8 mouse cellular contexts compared by ENCODE assay signal in genomic region chr9:92549811-92550490, GRCm38 (mm10). TPM values are rescaled to one million over a fixed set of nuclear protein-coding genes. Genes with fewer than 3 reads are reported as not detected.
DNase-seq lines count a peak whose midpoint lies in the region; ATAC-seq and TF ChIP-seq lines count a peak whose summit lies in the region.

No protein-coding gene starts in this region.

- H3K27ac ChIP-seq in hindbrain, embryonic 15.5 days (replicated peaks), result no peak overlapping the region
- no peak overlapping the region for H3K27ac ChIP-seq in hindbrain, embryonic 10.5 days
- H3K27ac ChIP-seq in cerebellum, adult 2 months (ENCODE audit: insufficient read depth, low read length), result no peak overlapping the region
- no peak overlapping the region for H3K27ac ChIP-seq in forebrain, embryonic 16.5 days (ENCODE audit: low read length)

- H3K4me1 ChIP-seq in hindbrain, embryonic 15.5 days (replicated peaks), result peaks cover 3% of the 10 kb centered on the region; the same call in 1 of the 2 replicates
- H3K4me1 ChIP-seq in hindbrain, embryonic 10.5 days (replicated peaks), result peaks cover 15% of the 10 kb centered on the region
- peaks cover 53% of the 10 kb centered on the region for H3K4me1 ChIP-seq in G1E (ENCODE audit: insufficient read depth, low read depth, low read length)
- no peaks in the 10 kb centered on the region for H3K4me1 ChIP-seq in cerebellum, adult 2 months (ENCODE audit: control insufficient read depth, insufficient read depth, low read length)
- peaks cover 3% of the 10 kb centered on the region; the same call in 1 of the 2 replicates for H3K4me1 ChIP-seq in forebrain, embryonic 16.5 days (replicated peaks; ENCODE audit: control insufficient read depth, insufficient read depth, low read length)

- 71% methylated on average over 11 of the region's 11 CpGs for WGBS in hindbrain, embryonic 15.5 days
- WGBS in hindbrain, embryonic 10.5 days, result 83% methylated on average over 11 of the region's 11 CpGs
- WGBS in cerebellum, adult 2 months, result 41% methylated on average over 11 of the region's 11 CpGs
- 79% methylated on average over 11 of the region's 11 CpGs for WGBS in forebrain, embryonic 16.5 days

- TF ChIP-seq CTCF in G1E (IDR thresholded peaks at IDR 0.05; ENCODE audit: low read depth, low read length), result no peak
- TF ChIP-seq CTCF in cerebellum, adult 2 months (IDR thresholded peaks at IDR 0.05; ENCODE audit: borderline replicate concordance, insufficient read depth, low read depth, low read length), result no peak

- H3K4me3 ChIP-seq in hindbrain, embryonic 15.5 days, result no peak overlapping the region
- no peak overlapping the region for H3K4me3 ChIP-seq in hindbrain, embryonic 10.5 days
- H3K4me3 ChIP-seq in G1E (ENCODE audit: low read depth, low read length), result peak overlapping the region; percentile 9; the same call in 1 of the 2 replicates
- no peak overlapping the region for H3K4me3 ChIP-seq in cerebellum, adult 2 months (replicated peaks; ENCODE audit: insufficient read depth, low read depth, low read length)
- no peak overlapping the region for H3K4me3 ChIP-seq in forebrain, embryonic 16.5 days (replicated peaks; ENCODE audit: low read length)

- no peak for DNase-seq in hindbrain, embryonic 10.5 days (ENCODE audit: low spot score)
- DNase-seq in G1E (ENCODE audit: low spot score), result no peak
- DNase-seq in cerebellum, adult 2 months, result peak; percentile 40 to 59
- DNase-seq in heart, postnatal 4 days, result peak; percentile 52
- DNase-seq in c-Kit-positive CD71-positive TER-119-positive erythroid progenitor cells, embryonic 14.5 days (ENCODE audit: low spot score), result no peak

- TF ChIP-seq POLR2A in cerebellum, adult 2 months (IDR thresholded peaks at IDR 0.05; ENCODE audit: borderline replicate concordance, insufficient read depth, low read length), result no peak

- no peaks in the 10 kb centered on the region for H3K36me3 ChIP-seq in hindbrain, embryonic 15.5 days
- peaks cover 9% of the 10 kb centered on the region for H3K36me3 ChIP-seq in hindbrain, embryonic 10.5 days
- peaks cover 34% of the 10 kb centered on the region for H3K36me3 ChIP-seq in G1E (replicated peaks)
- no peaks in the 10 kb centered on the region for H3K36me3 ChIP-seq in forebrain, embryonic 16.5 days (ENCODE audit: control insufficient read depth, insufficient read depth)

- peak; percentile 66; the same call in 1 of the 2 replicates for ATAC-seq in hindbrain, embryonic 15.5 days (ENCODE audit: low FRiP score, low read depth)
- ATAC-seq in G1E (ENCODE audit: extremely low read depth, insufficient number of reproducible peaks, low FRiP score, poor library complexity, severe bottlenecking), result no peak
- ATAC-seq in erythroid progenitor cell, adult 5-6 weeks (replicated peaks; ENCODE audit: low FRiP score, poor library complexity, severe bottlenecking), result no peak
- ATAC-seq in forebrain, embryonic 16.5 days, result no peak

- no peak overlapping the region for H3K4me2 ChIP-seq in hindbrain, embryonic 15.5 days
- H3K4me2 ChIP-seq in forebrain, embryonic 16.5 days (ENCODE audit: low read length), result no peak overlapping the region

- H3K9ac ChIP-seq in hindbrain, embryonic 15.5 days, result no peak overlapping the region
- H3K9ac ChIP-seq in forebrain, embryonic 16.5 days (replicated peaks; ENCODE audit: low read depth, low read length), result no peak overlapping the region

- H3K27me3 ChIP-seq in hindbrain, embryonic 15.5 days, result no peaks in the 10 kb centered on the region
- no peaks in the 10 kb centered on the region for H3K27me3 ChIP-seq in hindbrain, embryonic 10.5 days (ENCODE audit: insufficient read depth, poor library complexity, severe bottlenecking)
- H3K27me3 ChIP-seq in G1E (ENCODE audit: insufficient read depth, low read length), result no peaks in the 10 kb centered on the region
- no peaks in the 10 kb centered on the region for H3K27me3 ChIP-seq in cerebellum, adult 2 months (ENCODE audit: control insufficient read depth, insufficient read depth, low read length)
- no peaks in the 10 kb centered on the region for H3K27me3 ChIP-seq in forebrain, embryonic 16.5 days (replicated peaks; ENCODE audit: control insufficient read depth, insufficient read depth, low read length)

- no peaks in the 10 kb centered on the region for H3K9me3 ChIP-seq in hindbrain, embryonic 15.5 days
- H3K9me3 ChIP-seq in hindbrain, embryonic 10.5 days, result no peaks in the 10 kb centered on the region
- H3K9me3 ChIP-seq in G1E (replicated peaks), result no peaks in the 10 kb centered on the region
- no peaks in the 10 kb centered on the region for H3K9me3 ChIP-seq in forebrain, embryonic 16.5 days (ENCODE audit: control insufficient read depth, low read length)

RNA-seq across cellular contexts. Expression of gene Plod2, which starts 7.9 kb away (rescaled TPM):
- 12.0 and 13.8 TPM in 2 replicates for polyA plus RNA-seq in hindbrain, embryonic 15.5 days (2015; fragmentation: Nextera tagmentation; extraction: Ambion mirVana)
- polyA plus RNA-seq in hindbrain, embryonic 10.5 days (2016; fragmentation: Nextera tagmentation; extraction: Ambion mirVana), result 20.5 and 29.0 TPM in 2 replicates
- total RNA-seq in G1E (2014; fragmentation: Nextera tagmentation), result 155 and 157 TPM in 2 replicates
- total RNA-seq in G1E (2017), result 108 and 123 TPM in 2 replicates
- 4.0 and 4.9 TPM in 2 replicates for polyA plus RNA-seq in G1E (2012)
- polyA plus RNA-seq in cerebellum, adult 2 months (2012; rRNA removed), result 9.7 and 10.3 TPM in 2 replicates
- total RNA-seq in heart, postnatal 4 days (2021), result 10 to 100 TPM; 24.3 to 31.3 TPM
- total RNA-seq in erythroid progenitor cell, adult 5-6 weeks (2015; ENCODE audit: low replicate concordance), result not detected in 2 replicates
- total RNA-seq in erythroid progenitor cell, adult 5-6 weeks (2017; ENCODE audit: low replicate concordance), result 0.13 TPM in 1 of 2 replicates, not detected in the other
- polyA plus RNA-seq in forebrain, embryonic 16.5 days (2015; fragmentation: Nextera tagmentation; extraction: Ambion mirVana), result 9.2 and 12.8 TPM in 2 replicates

Comparison
In these comparisons a context has a peak if more than half of its experiments do, and no peak if none do; other contexts are left out.
1. DNase-seq: peak in cerebellum, adult 2 months (2 of 2) and heart, postnatal 4 days (single experiment); none in hindbrain, embryonic 10.5 days (single experiment), G1E (single experiment) and c-Kit-positive CD71-positive TER-119-positive erythroid progenitor cells, embryonic 14.5 days (single experiment).